Mouse (Mus musculus) heart, adult 18-20 months (tissue): Measurements from ENCODE around the gene Pih1d1. TPM values are rescaled to one million over a fixed set of nuclear protein-coding genes. Genes with fewer than 3 reads are reported as not detected.
"Not testable (repeated sequence)": the region's sequence is repeated elsewhere in the genome, so short reads cannot be mapped to it uniquely, and the experiment has no call there.

Source experiments
- DNase-seq, 2 experiments: peaks; one replicate each; pipeline ENCODE4 v3.0.0; 2021 to 2022; ENCODE audit warnings: mixed read lengths in 1 of 2
- total RNA-seq, 2 experiments: library from RNA; stranded (reverse); gene quantifications; 2 replicates each; pipeline ENCODE4 v1.2.3; 2021

The Pih1d1 gene
- total RNA-seq, 2 experiments from 2014 or later, result 35.5 to 42.7 TPM

- DNase-seq, result no peak
These were observed 13.8 kb downstream of the Pih1d1 start for GRCm38 (mm10) chr7:45167761-45168445.

- no peak for DNase-seq
These were observed 14.6 kb downstream of the Pih1d1 start for GRCm38 (mm10) chr7:45168656-45169055.

GRCm38 (mm10) chr7:45169495-45169894, 15.4 kb downstream of the Pih1d1 start:
- no peak for DNase-seq

GRCm38 (mm10) chr7:45172974-45173373, 18.9 kb downstream of the Pih1d1 start:
- peak in 1 of 2 experiments; percentile 29 for DNase-seq

- not testable (repeated sequence) for DNase-seq
These were observed 19.7 kb downstream of the Pih1d1 start for GRCm38 (mm10) chr7:45173772-45174171.

- no peak for DNase-seq
These were observed 20.6 kb downstream of the Pih1d1 start for GRCm38 (mm10) chr7:45174567-45175280.

GRCm38 (mm10) chr7:45175398-45175797, 21.3 kb downstream of the Pih1d1 start:
- DNase-seq, result no peak

GRCm38 (mm10) chr7:45175929-45176328, 21.8 kb downstream of the Pih1d1 start:
- no peak for DNase-seq

- DNase-seq, result no peak
These were observed 22.3 kb downstream of the Pih1d1 start for GRCm38 (mm10) chr7:45176356-45176755.

- DNase-seq, result no peak
These were observed 24.4 kb downstream of the Pih1d1 start for GRCm38 (mm10) chr7:45178550-45178949.

- DNase-seq, result no peak
These were observed 25.4 kb downstream of the Pih1d1 start, which contains the start of gene Gfy for GRCm38 (mm10) chr7:45179469-45179868. Gene Gfy, minus strand, starts transcription at chr7:45179569.

- DNase-seq, result no peak
These were observed 26.9 kb downstream of the Pih1d1 start, which contains the start of gene Pth2 for GRCm38 (mm10) chr7:45180896-45181477. Gene Pth2, plus strand, starts transcription at chr7:45180995.

GRCm38 (mm10) chr7:45181540-45181939, 27.4 kb downstream of the Pih1d1 start:
- no peak for DNase-seq

- DNase-seq, result peak; percentile 89 to 94
These were observed 28.1 kb downstream of the Pih1d1 start for GRCm38 (mm10) chr7:45182199-45182601.

GRCm38 (mm10) chr7:45182606-45183005, 28.5 kb downstream of the Pih1d1 start:
- DNase-seq, result no peak

GRCm38 (mm10) chr7:45183672-45184071, 29.6 kb downstream of the Pih1d1 start:
- no peak for DNase-seq

- DNase-seq, result no peak
These were observed 31.8 kb downstream of the Pih1d1 start for GRCm38 (mm10) chr7:45185921-45186320.

- no peak for DNase-seq
These were observed 35.5 kb downstream of the Pih1d1 start for GRCm38 (mm10) chr7:45189600-45189999.

- no peak for DNase-seq
These were observed 36.1 kb downstream of the Pih1d1 start for GRCm38 (mm10) chr7:45190186-45190585.

GRCm38 (mm10) chr7:45191161-45191560, 37.1 kb downstream of the Pih1d1 start:
- no peak for DNase-seq

- no peak for DNase-seq
These were observed 37.8 kb downstream of the Pih1d1 start for GRCm38 (mm10) chr7:45191803-45192363.

- no peak for DNase-seq
These were observed 38.6 kb downstream of the Pih1d1 start for GRCm38 (mm10) chr7:45192585-45193310.
